Mouse (Mus musculus): ENCODE measurements at regions not wholly inside any gene's neighbourhood (a gene's known extent, or its start where the extent isn't known, plus 50 kb on each side); places are given as distances from the start of the nearest gene placed in this dataset.

DNA sequence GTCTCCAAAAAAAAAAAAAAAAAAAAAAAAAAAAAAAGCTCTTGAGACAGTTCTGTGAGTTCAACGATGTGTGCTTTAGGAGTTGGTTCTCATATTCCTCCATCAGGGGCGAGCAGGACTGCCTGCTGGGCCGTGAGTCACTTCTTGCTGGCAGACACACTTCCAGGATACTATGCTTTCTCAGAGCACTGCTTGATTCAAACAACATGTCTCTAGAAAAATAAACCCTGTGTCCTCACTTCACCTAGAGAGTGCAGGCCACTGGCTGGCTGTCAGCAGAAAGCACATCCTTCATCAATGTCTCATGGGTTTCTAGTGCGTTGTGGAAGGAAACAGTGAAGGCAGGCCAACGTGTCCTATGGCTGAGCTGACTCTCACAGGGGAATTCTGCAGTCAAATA, 416.8 kb downstream of the Tns3 start:
- no peak overlapping the region for H3K4me2 ChIP-seq (replicated peaks; ENCODE audit: low read depth)
- H3K4me3 ChIP-seq (ENCODE audit: low read depth, low read length): no peak overlapping the region
- H3K4me1 ChIP-seq (replicated peaks; ENCODE audit: control insufficient read depth, insufficient read depth, low read length): no peaks in the 10 kb centered on the region
- 45% methylated on average over 5 of the region's 5 CpGs for WGBS
- no peak for TF ChIP-seq CTCF (IDR thresholded peaks at IDR 0.05; ENCODE audit: low read depth)
- H3K27me3 ChIP-seq (replicated peaks; ENCODE audit: control insufficient read depth, insufficient read depth, low read length): no peaks in the 10 kb centered on the region
- H3K27ac ChIP-seq (ENCODE audit: low read depth, low read length): no peak overlapping the region
- no peaks in the 10 kb centered on the region for H3K36me3 ChIP-seq (ENCODE audit: control insufficient read depth, insufficient read depth)
- no peaks in the 10 kb centered on the region for H3K9me3 ChIP-seq (ENCODE audit: control insufficient read depth)
- H3K9ac ChIP-seq (ENCODE audit: low read depth, low read length): no peak overlapping the region
- no peak for ATAC-seq

DNA sequence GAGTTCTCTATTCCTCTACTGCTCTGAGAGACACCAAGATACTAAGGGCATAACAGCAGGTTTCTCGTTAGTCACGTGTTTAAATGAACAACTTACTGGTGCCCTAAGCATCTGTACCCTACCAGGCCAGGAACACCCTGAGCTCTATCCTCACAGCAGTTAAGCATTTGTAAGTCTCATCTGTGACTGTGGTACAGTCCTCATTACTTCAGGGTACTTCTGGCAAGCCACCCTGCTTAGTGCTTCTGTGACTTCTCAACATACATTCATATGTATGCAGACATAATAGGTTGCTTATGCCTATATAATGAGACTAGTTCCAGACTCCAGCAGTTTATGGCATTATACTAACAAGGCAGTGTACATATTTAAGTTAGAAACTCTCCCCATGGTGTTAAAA, 417.3 kb downstream of the Tns3 start:
- Histone ChIP-seq H3K27ac (ENCODE audit: low read depth, low read length) (no peak overlapping the region), H3K27me3 (replicated peaks; ENCODE audit: control insufficient read depth, insufficient read depth, low read length) (no peaks in the 10 kb centered on the region), H3K4me3 (ENCODE audit: low read depth, low read length) (no peak overlapping the region), H3K36me3 (ENCODE audit: control insufficient read depth, insufficient read depth) (no peaks in the 10 kb centered on the region), H3K4me1 (replicated peaks; ENCODE audit: control insufficient read depth, insufficient read depth, low read length) (no peaks in the 10 kb centered on the region), H3K9ac (ENCODE audit: low read depth, low read length) (no peak overlapping the region), H3K9me3 (ENCODE audit: control insufficient read depth) (no peaks in the 10 kb centered on the region), H3K4me2 (replicated peaks; ENCODE audit: low read depth) (no peak overlapping the region)
- WGBS: 98% methylated on average over 2 of the region's 2 CpGs
- TF ChIP-seq CTCF (IDR thresholded peaks at IDR 0.05; ENCODE audit: low read depth): no peak
- ATAC-seq: no peak

DNA sequence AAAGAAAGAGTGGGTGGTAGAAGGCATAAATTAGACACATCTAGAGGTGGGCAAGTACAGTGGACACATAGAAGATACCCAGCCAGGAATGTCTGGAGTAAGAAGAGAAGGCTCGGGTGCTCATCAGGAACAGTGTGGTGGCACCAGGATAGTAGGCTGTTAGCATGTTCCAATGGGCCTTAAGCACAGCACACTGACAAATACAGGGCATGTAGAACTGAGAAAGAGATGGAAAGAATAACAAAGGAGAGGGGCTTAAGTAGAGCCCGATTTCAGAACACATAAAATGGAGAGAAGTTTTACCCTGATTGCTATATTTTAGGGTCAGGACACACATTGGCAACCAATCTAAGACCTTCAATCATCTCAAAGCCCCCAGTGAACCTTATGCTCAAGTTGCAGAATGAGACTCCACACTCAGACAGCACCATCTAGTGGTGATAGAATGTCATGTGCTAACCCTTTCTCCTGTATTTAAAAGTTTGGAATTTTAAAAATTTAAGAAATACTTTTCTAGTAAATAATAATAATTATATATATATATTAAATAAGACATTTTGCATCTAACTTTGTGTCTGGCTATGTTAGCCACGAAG, 418.8 kb downstream of the Tns3 start:
- Histone ChIP-seq H3K9me3 (ENCODE audit: control insufficient read depth) (no peaks in the 10 kb centered on the region), H3K9ac (ENCODE audit: low read depth, low read length) (no peak overlapping the region), H3K27ac (ENCODE audit: low read depth, low read length) (no peak overlapping the region), H3K36me3 (ENCODE audit: control insufficient read depth, insufficient read depth) (no peaks in the 10 kb centered on the region), H3K27me3 (replicated peaks; ENCODE audit: control insufficient read depth, insufficient read depth, low read length) (no peaks in the 10 kb centered on the region), H3K4me3 (ENCODE audit: low read depth, low read length) (no peak overlapping the region), H3K4me2 (replicated peaks; ENCODE audit: low read depth) (no peak overlapping the region), H3K4me1 (replicated peaks; ENCODE audit: control insufficient read depth, insufficient read depth, low read length) (no peaks in the 10 kb centered on the region)
- TF ChIP-seq CTCF (IDR thresholded peaks at IDR 0.05; ENCODE audit: low read depth): peak; percentile 78
- 37% methylated on average over 3 of the region's 3 CpGs for WGBS
- no peak for ATAC-seq

DNA sequence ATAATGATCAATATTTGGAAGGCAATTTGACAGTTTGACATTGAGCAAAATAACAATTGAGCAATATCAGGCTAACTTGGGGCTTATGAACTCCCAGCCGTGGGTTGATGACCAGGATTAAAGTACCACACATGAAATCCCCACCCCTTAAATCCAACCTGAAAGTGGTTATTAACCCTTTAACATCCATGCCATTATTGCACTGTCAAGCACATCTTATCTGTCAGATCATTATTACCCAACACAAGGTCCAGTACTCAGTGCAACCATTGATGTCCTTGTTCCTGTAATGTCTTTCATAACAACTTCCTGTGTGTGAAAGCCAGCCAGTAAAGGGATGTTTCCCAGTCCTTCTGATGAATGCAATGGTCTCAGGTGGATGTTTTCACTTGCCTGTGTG, 425.8 kb downstream of the Tns3 start:
- ATAC-seq: no peak
- no peak overlapping the region for H3K27ac ChIP-seq (ENCODE audit: low read depth, low read length)
- TF ChIP-seq CTCF (IDR thresholded peaks at IDR 0.05; ENCODE audit: low read depth): no peak
- no peaks in the 10 kb centered on the region for H3K4me1 ChIP-seq (replicated peaks; ENCODE audit: control insufficient read depth, insufficient read depth, low read length)
- no peak overlapping the region for H3K4me2 ChIP-seq (replicated peaks; ENCODE audit: low read depth)
- H3K4me3 ChIP-seq (ENCODE audit: low read depth, low read length): no peak overlapping the region
- H3K9ac ChIP-seq (ENCODE audit: low read depth, low read length): no peak overlapping the region
- WGBS: 56% methylated on average over 1 of the region's 1 CpGs
- H3K27me3 ChIP-seq (replicated peaks; ENCODE audit: control insufficient read depth, insufficient read depth, low read length): no peaks in the 10 kb centered on the region
- H3K9me3 ChIP-seq (ENCODE audit: control insufficient read depth): no peaks in the 10 kb centered on the region
- no peaks in the 10 kb centered on the region for H3K36me3 ChIP-seq (ENCODE audit: control insufficient read depth, insufficient read depth)

DNA sequence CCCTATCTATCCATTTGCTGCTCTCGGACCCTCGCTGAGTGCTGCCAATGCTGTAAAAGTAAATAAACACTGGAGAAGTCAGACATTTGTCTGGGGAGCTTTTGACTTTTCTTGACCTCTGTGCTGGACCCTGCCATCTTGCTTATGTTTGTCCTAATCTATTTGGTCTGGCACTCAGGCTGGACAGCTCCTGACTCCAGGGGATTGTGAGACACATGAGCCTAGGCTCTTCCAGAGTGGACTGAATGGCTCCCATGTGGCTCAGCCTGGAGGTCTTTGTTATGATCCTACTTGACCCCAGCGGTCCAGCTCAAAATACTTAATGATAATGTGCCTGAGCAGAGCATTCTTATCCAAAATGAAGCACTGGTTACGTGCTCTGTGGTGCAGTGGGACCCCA, 426.8 kb downstream of the Tns3 start:
- no peaks in the 10 kb centered on the region for H3K36me3 ChIP-seq (ENCODE audit: control insufficient read depth, insufficient read depth)
- H3K4me1 ChIP-seq (replicated peaks; ENCODE audit: control insufficient read depth, insufficient read depth, low read length): no peaks in the 10 kb centered on the region
- H3K4me3 ChIP-seq (ENCODE audit: low read depth, low read length): no peak overlapping the region
- no peaks in the 10 kb centered on the region for H3K9me3 ChIP-seq (ENCODE audit: control insufficient read depth)
- no peak overlapping the region for H3K9ac ChIP-seq (ENCODE audit: low read depth, low read length)
- 50% methylated on average over 4 of the region's 4 CpGs for WGBS
- ATAC-seq: no peak
- no peak for TF ChIP-seq CTCF (IDR thresholded peaks at IDR 0.05; ENCODE audit: low read depth)
- H3K27ac ChIP-seq (ENCODE audit: low read depth, low read length): no peak overlapping the region
- H3K4me2 ChIP-seq (replicated peaks; ENCODE audit: low read depth): no peak overlapping the region
- H3K27me3 ChIP-seq (replicated peaks; ENCODE audit: control insufficient read depth, insufficient read depth, low read length): no peaks in the 10 kb centered on the region

DNA sequence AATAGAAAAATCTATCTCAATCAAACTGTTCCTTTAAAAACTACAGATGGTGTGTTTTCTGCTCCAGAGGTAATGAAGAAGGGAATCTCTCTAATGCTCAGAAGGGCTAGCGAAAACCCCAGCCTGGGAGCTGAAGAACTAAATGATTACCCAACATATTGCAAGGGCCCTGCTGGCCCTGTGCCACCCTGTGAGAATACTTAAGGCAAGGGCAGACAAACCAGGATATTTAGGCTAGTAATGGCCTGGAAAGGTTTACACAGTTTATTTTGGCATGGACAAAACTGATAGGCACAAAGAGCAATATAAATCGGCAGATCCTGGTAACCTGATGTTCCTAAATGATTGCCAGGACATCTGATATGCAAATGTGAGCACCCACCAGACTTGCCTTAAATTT, 428.3 kb downstream of the Tns3 start:
- no peak for ATAC-seq
- Histone ChIP-seq H3K9me3 (ENCODE audit: control insufficient read depth) (no peaks in the 10 kb centered on the region), H3K4me2 (replicated peaks; ENCODE audit: low read depth) (no peak overlapping the region), H3K27ac (ENCODE audit: low read depth, low read length) (no peak overlapping the region), H3K4me3 (ENCODE audit: low read depth, low read length) (no peak overlapping the region), H3K36me3 (ENCODE audit: control insufficient read depth, insufficient read depth) (no peaks in the 10 kb centered on the region), H3K27me3 (replicated peaks; ENCODE audit: control insufficient read depth, insufficient read depth, low read length) (no peaks in the 10 kb centered on the region), H3K4me1 (replicated peaks; ENCODE audit: control insufficient read depth, insufficient read depth, low read length) (no peaks in the 10 kb centered on the region), H3K9ac (ENCODE audit: low read depth, low read length) (no peak overlapping the region)
- no peak for TF ChIP-seq CTCF (IDR thresholded peaks at IDR 0.05; ENCODE audit: low read depth)
- 80% methylated on average over 2 of the region's 2 CpGs for WGBS

DNA sequence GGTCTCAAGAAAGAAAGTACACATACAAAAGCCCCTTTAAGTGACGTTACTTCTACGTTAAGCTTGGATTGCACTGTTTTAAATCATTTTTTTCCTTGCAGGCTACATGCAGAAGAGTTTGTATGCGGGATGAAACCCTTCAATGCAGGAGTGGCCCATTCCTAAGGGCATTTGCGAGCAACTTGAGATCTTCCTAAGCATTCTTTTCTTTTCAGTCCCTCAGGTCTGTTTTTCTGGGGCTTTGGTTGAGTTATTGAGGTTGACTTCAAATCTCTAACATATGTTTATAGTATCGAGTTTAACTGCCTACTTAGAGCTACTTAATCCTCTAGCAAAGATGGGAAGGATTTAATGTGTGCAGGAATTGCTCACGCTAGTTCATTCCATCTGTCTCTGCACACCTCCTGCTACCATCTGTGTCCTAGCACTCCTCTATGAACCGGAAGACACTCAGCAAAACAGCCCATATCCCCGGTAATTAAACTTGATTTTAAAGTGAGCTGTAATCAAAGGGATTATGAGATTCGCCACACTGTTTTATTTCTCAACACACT, 431.6 kb downstream of the Tns3 start:
- H3K27ac ChIP-seq (ENCODE audit: low read depth, low read length): no peak overlapping the region
- WGBS: 60% methylated on average over 9 of the region's 9 CpGs
- no peak for ATAC-seq
- TF ChIP-seq CTCF (IDR thresholded peaks at IDR 0.05; ENCODE audit: low read depth): no peak
- no peak overlapping the region for H3K9ac ChIP-seq (ENCODE audit: low read depth, low read length)
- no peaks in the 10 kb centered on the region for H3K9me3 ChIP-seq (ENCODE audit: control insufficient read depth)
- H3K4me3 ChIP-seq (ENCODE audit: low read depth, low read length): no peak overlapping the region
- no peaks in the 10 kb centered on the region for H3K27me3 ChIP-seq (replicated peaks; ENCODE audit: control insufficient read depth, insufficient read depth, low read length)
- no peaks in the 10 kb centered on the region for H3K36me3 ChIP-seq (ENCODE audit: control insufficient read depth, insufficient read depth)
- H3K4me1 ChIP-seq (replicated peaks; ENCODE audit: control insufficient read depth, insufficient read depth, low read length): no peaks in the 10 kb centered on the region
- no peak overlapping the region for H3K4me2 ChIP-seq (replicated peaks; ENCODE audit: low read depth)

All from intestine, postnatal 0 days (tissue).